Mouse (Mus musculus) kidney, embryonic 16.5 days (tissue): Measurements from ENCODE around the gene Psmb6. TPM values are rescaled to one million over a fixed set of nuclear protein-coding genes. Genes with fewer than 3 reads are reported as not detected.
"Not testable (repeated sequence)": the region's sequence is repeated elsewhere in the genome, so short reads cannot be mapped to it uniquely, and the experiment has no call there.

Source experiments
- ATAC-seq: fragments of 200-750 bp; cut with Nextera tagmentation; 2 replicates; pipeline ENCODE4 v1.8.0; 2017; ENCODE audit warnings: moderate TSS enrichment; ENCODE audit not compliant: low FRiP score, low TSS enrichment
- H3K27ac ChIP-seq: fragments of 300-500 bp; sonication (generic); 2 replicates; pipeline ENCODE4 v1.5.1; 2014; ENCODE audit warnings: low read length
- H3K27me3 ChIP-seq: fragments of 300-500 bp; sonication (generic); 2 replicates; pipeline ENCODE4 v1.6.1; 2014; ENCODE audit warnings: low read length, control low read depth, mixed read lengths; ENCODE audit not compliant: insufficient read depth
- H3K36me3 ChIP-seq: fragments of 300-500 bp; sonication (generic); 2 replicates; pipeline ENCODE4 v1.6.1; 2014; ENCODE audit warnings: low read length, control low read depth, mixed read lengths; ENCODE audit not compliant: insufficient read depth
- H3K4me1 ChIP-seq: fragments of 300-500 bp; sonication (generic); 2 replicates; pipeline ENCODE4 v1.6.1; 2014; ENCODE audit warnings: low read length, control low read depth, mixed read lengths; ENCODE audit not compliant: insufficient read depth
- H3K4me2 ChIP-seq: fragments of 300-500 bp; sonication (generic); replicated peaks from 2 replicates; pipeline ENCODE4 v1.6.1; 2014; ENCODE audit warnings: low read depth, low read length
- H3K4me3 ChIP-seq: fragments of 300-500 bp; sonication (generic); 2 replicates; pipeline ENCODE4 v1.5.1; 2014; ENCODE audit warnings: mild to moderate bottlenecking, low read length
- H3K9ac ChIP-seq: fragments of 300-500 bp; sonication (generic); replicated peaks from 2 replicates; pipeline ENCODE4 v1.6.1; 2014; ENCODE audit warnings: low read length
- H3K9me3 ChIP-seq: fragments of 300-500 bp; sonication (generic); 2 replicates; pipeline ENCODE4 v1.6.1; 2016; ENCODE audit warnings: low read length, control low read depth
- WGBS: fragments of 180-500 bp; shearing (Covaris S2); extraction: QIAGEN DNeasy Blood & Tissue Kit; methylation state at CpG from one replicate; pipeline ENCODE4 v1.1.7; 2014; 5-methylcytosine and 5-hydroxymethylcytosine counted together
- polyA plus RNA-seq: library from polyadenylated mRNA; unstranded; fragments of >200 nt; fragmentation: Nextera tagmentation; extraction: Ambion mirVana; gene quantifications from 2 replicates; pipeline ENCODE4 v1.2.1, GENCODE M21; 2015

Psmb6 gene
- polyA plus RNA-seq, 1 experiment from 2014 or later = 872 TPM

DNA sequence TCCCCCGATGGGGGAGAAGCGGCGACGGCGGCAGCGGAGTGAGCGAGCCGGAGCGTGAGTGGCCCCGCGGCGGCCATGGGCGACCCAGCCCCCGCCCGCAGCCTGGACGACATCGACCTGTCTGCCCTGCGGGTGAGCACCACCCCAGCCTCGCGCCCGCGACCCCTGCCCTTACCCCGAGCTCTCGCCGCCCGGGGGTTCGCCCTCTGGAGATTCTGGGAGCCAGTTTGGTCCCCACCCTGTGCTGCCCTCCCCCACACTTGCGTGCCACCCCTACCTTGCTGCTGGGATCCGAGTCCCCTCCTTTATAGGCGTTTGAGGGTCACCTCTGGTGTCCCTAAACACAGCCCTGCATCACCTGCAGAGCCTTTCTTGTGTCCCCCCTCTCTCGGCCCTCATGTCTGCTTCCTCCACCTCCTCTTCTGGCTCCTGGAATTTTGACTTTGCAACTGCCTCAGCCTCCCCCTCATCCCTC lies 37.9 kb downstream of the Psmb6 start:
- Histone ChIP-seq H3K9me3 (no peaks in the 10 kb centered on the region), H3K27me3 (no peaks in the 10 kb centered on the region), H3K4me2 (peak overlapping the region; percentile 92), H3K36me3 (0 out of 2 replicates have a peak, but pooled peaks cover under 1% of the 10 kb centered on the region), H3K27ac (peak overlapping the region; percentile 93), H3K4me1 (peaks cover 42% of the 10 kb centered on the region), H3K9ac (peak overlapping the region; percentile 87), H3K4me3 (peak overlapping the region; percentile 91)
- peak; percentile 24 for ATAC-seq
- WGBS = under 1% methylated on average over 30 of the region's 31 CpGs

DNA sequence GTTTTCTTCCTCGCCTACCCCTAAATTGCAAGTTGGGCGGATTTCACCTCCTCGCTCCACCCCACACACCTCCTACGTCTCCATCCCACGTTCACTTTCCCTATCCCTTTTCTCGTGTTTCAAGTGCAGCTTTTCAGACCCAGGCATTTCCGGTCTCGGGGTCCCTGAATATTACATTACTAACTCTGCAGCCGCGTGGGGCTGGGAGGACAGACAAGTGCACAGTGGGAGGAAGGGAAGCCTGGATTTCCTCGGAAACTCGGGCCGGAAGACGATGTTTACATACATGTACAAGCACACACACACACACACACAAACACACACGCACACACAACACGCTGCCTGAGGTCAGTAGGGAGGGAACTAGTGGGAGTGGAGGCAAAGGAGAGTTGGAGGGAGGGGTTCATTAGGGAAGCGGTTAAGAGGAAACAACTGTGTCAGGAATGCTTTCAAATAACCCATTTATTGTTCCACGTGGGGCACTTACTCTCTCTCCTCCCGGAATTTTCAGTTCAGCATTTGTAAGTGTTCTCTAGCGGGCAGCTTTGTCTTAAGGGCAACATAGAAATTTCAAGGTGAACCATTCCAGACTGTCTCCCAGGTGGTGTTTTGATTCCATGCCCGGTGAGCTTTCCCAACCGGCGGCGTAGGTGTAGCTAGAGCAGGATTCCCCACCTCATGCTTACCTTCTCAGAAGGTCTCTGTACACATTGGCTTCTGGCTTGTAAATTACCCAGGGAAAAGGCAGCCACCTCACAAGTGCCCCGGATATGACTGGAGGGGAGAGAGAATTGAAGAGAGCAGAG lies 38.5 kb downstream of the Psmb6 start:
- Histone ChIP-seq H3K4me3 (peak overlapping the region; percentile 91), H3K27ac (peak overlapping the region; percentile 93), H3K9ac (peak overlapping the region; percentile 87), H3K4me1 (peaks cover 42% of the 10 kb centered on the region), H3K27me3 (no peaks in the 10 kb centered on the region), H3K36me3 (no peaks in the 10 kb centered on the region), H3K9me3 (no peaks in the 10 kb centered on the region), H3K4me2 (peak overlapping the region; percentile 92)
- peak; percentile 8 for ATAC-seq
- under 1% methylated on average over 25 of the region's 25 CpGs for WGBS

DNA sequence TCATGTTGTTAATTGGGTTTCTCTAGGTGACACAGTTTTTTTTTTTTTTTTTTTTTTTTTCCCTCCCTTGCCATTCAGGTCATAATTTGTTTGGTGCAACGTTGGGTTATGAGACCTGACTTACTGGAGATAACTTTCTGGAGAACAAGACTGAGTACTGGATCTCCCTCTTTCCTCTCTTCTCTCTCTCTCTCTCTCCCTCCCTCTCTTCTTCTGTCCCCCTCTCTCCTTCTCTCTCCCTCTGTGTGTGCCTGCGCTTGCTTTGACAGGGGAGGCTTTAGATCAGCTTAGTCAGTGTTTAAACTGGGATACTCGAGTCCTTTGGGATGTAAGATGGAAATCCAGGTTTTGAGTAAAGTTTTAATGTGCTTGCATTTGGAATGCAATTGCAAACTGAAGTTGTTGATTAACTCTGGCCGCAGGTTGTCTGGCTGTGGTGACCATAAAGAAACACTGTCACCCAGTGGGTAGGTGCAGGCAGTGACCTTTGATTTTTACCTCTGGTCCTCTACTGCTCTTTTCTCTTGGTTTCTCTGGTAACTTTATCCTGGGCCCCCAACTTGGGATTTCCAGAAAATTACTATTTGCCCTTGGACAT lies 39.2 kb downstream of the Psmb6 start:
- H3K4me1 ChIP-seq = peaks cover 42% of the 10 kb centered on the region
- H3K4me2 ChIP-seq = peak overlapping the region; percentile 92
- ATAC-seq = no peak
- 26% methylated on average over 4 of the region's 4 CpGs for WGBS
- no peaks in the 10 kb centered on the region for H3K9me3 ChIP-seq
- no peaks in the 10 kb centered on the region for H3K36me3 ChIP-seq
- peak overlapping the region; percentile 87 for H3K9ac ChIP-seq
- peak overlapping the region; percentile 91 for H3K4me3 ChIP-seq
- H3K27me3 ChIP-seq = no peaks in the 10 kb centered on the region
- H3K27ac ChIP-seq = peak overlapping the region; percentile 93

DNA sequence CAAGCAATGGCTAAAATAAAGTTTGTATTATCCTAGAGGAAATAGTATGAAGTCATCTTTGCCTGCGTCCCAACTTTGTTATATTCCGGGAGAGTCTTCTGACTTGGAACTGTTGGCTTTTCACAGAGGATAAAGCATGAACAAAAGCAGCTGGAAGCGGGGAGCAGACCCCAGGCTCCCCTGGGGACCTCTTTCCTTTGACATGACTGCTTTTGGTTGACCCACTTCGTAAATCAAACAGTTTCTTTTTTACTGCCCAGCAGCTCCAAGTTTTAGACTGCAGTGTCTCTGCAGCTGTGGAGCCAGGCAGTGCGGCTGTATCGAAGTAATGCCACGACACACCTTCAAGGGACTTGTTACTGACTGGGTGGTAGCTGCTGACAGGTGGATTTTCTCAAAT lies 41.4 kb downstream of the Psmb6 start:
- H3K4me2 ChIP-seq = no peak overlapping the region
- no peak overlapping the region for H3K4me3 ChIP-seq
- H3K36me3 ChIP-seq = no peaks in the 10 kb centered on the region
- no peak overlapping the region for H3K9ac ChIP-seq
- WGBS = 39% methylated on average over 7 of the region's 7 CpGs
- H3K27me3 ChIP-seq = no peaks in the 10 kb centered on the region
- H3K9me3 ChIP-seq = no peaks in the 10 kb centered on the region
- H3K27ac ChIP-seq = no peak overlapping the region
- ATAC-seq = no peak
- H3K4me1 ChIP-seq = peaks cover 49% of the 10 kb centered on the region

DNA sequence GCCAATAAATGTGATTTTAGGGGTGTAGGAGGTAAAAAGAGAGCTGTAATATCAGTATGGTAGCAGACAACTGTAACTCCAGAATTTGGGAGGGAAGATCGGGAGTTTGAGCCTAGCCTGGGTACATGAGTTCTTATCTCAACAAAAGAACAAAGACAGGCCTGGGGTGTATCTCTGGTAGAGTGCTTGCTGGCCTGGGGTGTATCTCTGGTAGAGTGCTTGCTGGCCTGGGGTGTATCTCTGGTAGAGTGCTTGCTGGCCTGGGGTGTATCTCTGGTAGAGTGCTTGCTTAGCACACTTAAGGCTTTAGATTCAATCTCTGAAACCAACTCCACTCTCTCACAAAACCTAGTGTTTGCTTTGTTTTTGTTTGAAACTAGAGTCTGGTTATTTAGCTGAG lies 45.4 kb downstream of the Psmb6 start:
- H3K9me3 ChIP-seq, H3K4me2 ChIP-seq, H3K27me3 ChIP-seq, H3K4me3 ChIP-seq, H3K9ac ChIP-seq, H3K36me3 ChIP-seq, H3K27ac ChIP-seq, ATAC-seq: not testable (repeated sequence)
- WGBS = 92% methylated on average over 1 of the region's 1 CpGs
- H3K4me1 ChIP-seq = peaks cover 50% of the 10 kb centered on the region

DNA sequence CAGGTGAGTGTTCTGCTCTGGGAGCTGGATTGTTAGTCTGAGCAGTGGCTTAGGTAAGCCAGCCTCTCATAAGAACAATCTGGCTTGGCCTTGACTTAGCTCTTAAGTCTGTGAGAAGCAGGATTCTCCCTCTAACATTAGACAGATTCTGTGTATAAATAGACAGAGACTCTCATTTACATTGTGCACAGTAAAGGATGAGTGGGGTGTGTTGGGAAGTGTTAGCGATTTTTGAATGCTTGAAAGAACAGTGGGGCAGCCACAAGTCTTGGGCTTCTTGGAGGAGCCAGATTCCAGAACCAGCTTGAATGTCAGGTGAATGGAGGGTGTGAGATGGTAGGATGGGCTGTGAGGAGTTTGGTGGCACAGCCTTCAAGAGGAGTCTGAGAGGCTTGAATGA lies 46.5 kb downstream of the Psmb6 start:
- H3K4me3 ChIP-seq = no peak overlapping the region
- H3K36me3 ChIP-seq = no peaks in the 10 kb centered on the region
- no peak for ATAC-seq
- H3K9me3 ChIP-seq = no peaks in the 10 kb centered on the region
- H3K4me1 ChIP-seq = peaks cover 41% of the 10 kb centered on the region
- H3K27me3 ChIP-seq = no peaks in the 10 kb centered on the region
- no peak overlapping the region for H3K27ac ChIP-seq
- 79% methylated on average over 1 of the region's 1 CpGs for WGBS
- no peak overlapping the region for H3K9ac ChIP-seq
- no peak overlapping the region for H3K4me2 ChIP-seq

DNA sequence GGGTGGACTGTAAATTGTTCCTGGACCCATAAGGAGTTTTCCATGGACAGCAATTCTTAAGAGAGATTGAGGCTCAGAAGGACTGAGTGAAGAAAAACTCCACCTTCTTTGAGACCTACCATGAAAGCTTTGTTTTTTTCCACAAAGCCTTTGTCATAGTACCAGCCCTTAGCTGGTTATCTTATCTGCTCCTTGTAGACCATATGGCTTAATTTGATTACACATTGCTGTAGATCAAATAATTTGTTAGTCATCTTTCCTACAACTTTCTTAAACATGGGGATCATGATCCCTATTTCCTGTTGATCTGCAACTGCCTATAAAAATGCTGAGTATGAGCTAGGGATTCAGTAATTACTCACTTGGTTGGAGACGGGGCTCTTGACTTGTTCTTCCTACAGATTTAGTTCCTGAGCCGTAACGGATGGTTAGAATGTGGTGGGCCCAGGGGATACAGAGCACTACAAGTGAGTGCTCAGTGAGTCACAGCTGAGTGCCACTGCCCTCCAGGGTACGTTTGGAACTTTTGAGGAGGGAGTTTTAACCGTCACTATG lies 47.3 kb downstream of the Psmb6 start:
- H3K4me2 ChIP-seq = no peak overlapping the region
- H3K9ac ChIP-seq = no peak overlapping the region
- no peak for ATAC-seq
- H3K9me3 ChIP-seq = no peaks in the 10 kb centered on the region
- 23% methylated on average over 5 of the region's 5 CpGs for WGBS
- H3K27ac ChIP-seq = peak overlapping the region; percentile 37
- no peaks in the 10 kb centered on the region for H3K36me3 ChIP-seq
- peaks cover 43% of the 10 kb centered on the region for H3K4me1 ChIP-seq
- H3K4me3 ChIP-seq = no peak overlapping the region
- H3K27me3 ChIP-seq = no peaks in the 10 kb centered on the region

DNA sequence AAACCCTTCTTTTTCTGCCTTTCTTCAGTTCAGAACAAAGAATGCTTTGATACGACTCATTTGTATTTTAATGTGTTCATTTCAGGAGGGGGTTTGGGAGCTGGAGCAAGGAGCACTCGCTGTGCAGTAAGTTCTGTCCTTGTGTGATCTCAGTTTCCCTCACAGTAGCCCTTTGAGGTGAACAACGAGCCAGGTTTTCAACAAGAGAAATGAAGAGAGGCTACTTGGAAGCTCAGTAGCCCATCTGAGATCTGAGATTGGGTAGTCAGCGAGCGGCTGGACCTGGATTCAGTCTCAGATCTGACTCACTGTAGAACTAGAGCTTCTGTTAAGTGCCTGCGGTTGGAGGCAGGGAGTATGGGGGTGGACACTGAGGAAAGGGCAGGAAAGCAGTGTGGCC lies 48.7 kb downstream of the Psmb6 start:
- Histone ChIP-seq H3K27me3 (no peaks in the 10 kb centered on the region), H3K4me2 (no peak overlapping the region), H3K36me3 (no peaks in the 10 kb centered on the region), H3K27ac (peak overlapping the region; percentile 16; the same call in 1 of the 2 replicates), H3K4me1 (peaks cover 50% of the 10 kb centered on the region), H3K9ac (0 out of 2 replicates have a peak overlapping the region, but pooled peaks have one; percentile 12), H3K4me3 (no peak overlapping the region), H3K9me3 (no peaks in the 10 kb centered on the region)
- 72% methylated on average over 6 of the region's 6 CpGs for WGBS
- no peak for ATAC-seq

DNA sequence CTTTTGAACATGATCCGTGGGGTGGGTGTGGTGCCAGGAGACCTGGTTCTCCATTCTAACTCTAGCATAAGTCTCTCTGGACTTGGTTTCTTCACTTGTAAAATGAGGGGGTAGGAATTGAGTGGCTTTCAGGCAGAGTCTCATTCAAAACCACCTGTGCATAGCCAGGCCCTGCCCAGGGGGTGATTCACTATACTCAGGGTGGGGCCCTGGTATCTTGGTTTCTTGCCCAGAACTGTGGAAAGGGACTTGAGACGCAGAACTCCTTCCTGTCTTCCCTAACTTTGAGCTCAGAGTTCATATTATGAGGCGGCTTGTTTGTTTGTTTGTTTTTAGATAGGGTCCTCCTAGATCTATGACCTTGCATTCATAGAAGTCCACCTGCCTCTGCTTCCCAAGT lies 52.0 kb downstream of the Psmb6 start:
- no peak overlapping the region for H3K27ac ChIP-seq
- no peaks in the 10 kb centered on the region for H3K9me3 ChIP-seq
- H3K4me3 ChIP-seq = no peak overlapping the region
- H3K9ac ChIP-seq = no peak overlapping the region
- no peaks in the 10 kb centered on the region for H3K27me3 ChIP-seq
- no peaks in the 10 kb centered on the region for H3K36me3 ChIP-seq
- H3K4me1 ChIP-seq = peaks cover 48% of the 10 kb centered on the region
- WGBS = 59% methylated on average over 3 of the region's 3 CpGs
- ATAC-seq = no peak
- H3K4me2 ChIP-seq = no peak overlapping the region
